Mouse (Mus musculus) gastrocnemius, postnatal 14 days (tissue): ENCODE results near the gene Bok. TPM values are rescaled to one million over a fixed set of nuclear protein-coding genes. Genes with fewer than 3 reads are reported as not detected.

Source experiments
- DNase-seq: peaks from one replicate; pipeline ENCODE4 v3.0.0; 2021; ENCODE audit warnings: mixed read lengths
- intact Hi-C: fragments of 180-260 bp; cut with DNase I; formaldehyde crosslinking; loops from one replicate; pipeline ENCODE4 v1.15.1; 2025; ENCODE audit warnings: low total_unique reads
- total RNA-seq, 2 experiments: library from RNA; stranded (reverse); gene quantifications; 2 replicates each; pipeline ENCODE4 v1.2.3; 2021

The Bok gene
- total RNA-seq, 2 experiments from 2014 or later: 2.9 to 3.1 TPM

GRCm38 (mm10) chr1:93731103-93731502 is 45.6 kb downstream of the Bok start:
- intact Hi-C loops: no loop called here
- no peak for DNase-seq

GRCm38 (mm10) chr1:93731880-93732281 is 46.4 kb downstream of the Bok start:
- no peak for DNase-seq
- intact Hi-C loops: no loop called here

GRCm38 (mm10) chr1:93735859-93736258 is 50.4 kb downstream of the Bok start:
- intact Hi-C loops: no loop called here
- no peak for DNase-seq

GRCm38 (mm10) chr1:93737711-93738110 is 52.3 kb downstream of the Bok start:
- no peak for DNase-seq
- intact Hi-C loops: no loop called here

- no peak for DNase-seq
- intact Hi-C loops: no loop called here
Observed at GRCm38 (mm10) chr1:93740671-93741070, 55.2 kb downstream of the Bok start.

GRCm38 (mm10) chr1:93741987-93742386 is 56.5 kb downstream of the Bok start:
- intact Hi-C loops: no loop called here

GRCm38 (mm10) chr1:93742910-93743309 is 57.5 kb downstream of the Bok start:
- intact Hi-C loops: no loop called here
- DNase-seq: no peak

More at GRCm38 (mm10) chr1:93741987-93742386, 56.5 kb downstream of the Bok start:
- DNase-seq: no peak

Other genes starting within 250 kb of the Bok start
- gene Hdlbp, start 206.8 kb upstream of the Bok start, total RNA-seq: 100 to 1,000 TPM; 220 to 231 TPM
- gene Farp2, start 173.6 kb upstream of the Bok start, total RNA-seq: 10 to 100 TPM; 11.5 to 14.4 TPM
- 10 to 100 TPM; 91.0 to 98.6 TPM for gene Stk25, start 27.0 kb upstream of the Bok start, total RNA-seq
- gene Atg4b, start 65.8 kb downstream of the Bok start, total RNA-seq: 10 to 100 TPM; 29.9 to 36.9 TPM
- 10 to 100 TPM; 40.5 to 41.0 TPM for gene Thap4, start 69.2 kb downstream of the Bok start, total RNA-seq
- 10 to 100 TPM; 16.8 to 23.8 TPM for gene Dtymk, start 116.3 kb downstream of the Bok start, total RNA-seq
- 1 to 10 TPM; 2.9 to 3.7 TPM for gene Ing5, start 118.3 kb downstream of the Bok start, total RNA-seq
- gene D2hgdh, start 139.2 kb downstream of the Bok start, total RNA-seq: 10 to 100 TPM; 24.8 to 25.8 TPM
- gene Gal3st2, start 175.6 kb downstream of the Bok start, total RNA-seq: not detected
- gene Gal3st2b, start 232.7 kb downstream of the Bok start, total RNA-seq: not detected